Mouse (Mus musculus): ENCODE measurements around the gene Wdr47. TPM values are rescaled to one million over a fixed set of nuclear protein-coding genes. Genes with fewer than 3 reads are reported as not detected.
"Not testable (repeated sequence)": the region's sequence is repeated elsewhere in the genome, so short reads cannot be mapped to it uniquely, and the experiment has no call there.

Gene Wdr47
- polyA plus RNA-seq (2015; fragmentation: Nextera tagmentation; extraction: Ambion mirVana), result 10.4 and 10.8 TPM in 2 replicates

GRCm38 (mm10) chr3:108590786-108591529 lies at the start of gene Wdr47:
Gene Wdr47, plus strand, starts transcription at chr3:108591279.
- H3K27ac ChIP-seq, result peak within 1 kb of the TSS; percentile 71
- peak; percentile 100 for ATAC-seq (ENCODE audit: borderline replicate concordance, extremely low read depth, low FRiP score, low TSS enrichment)

GRCm38 (mm10) chr3:108542299-108542698 lies 48.8 kb upstream of the Wdr47 start:
- no peak overlapping the region for H3K4me3 ChIP-seq
- ATAC-seq (ENCODE audit: borderline replicate concordance, extremely low read depth, low FRiP score, low TSS enrichment), result no peak

More at GRCm38 (mm10) chr3:108590786-108591529, at the start of gene Wdr47:
- H3K27me3 ChIP-seq, result no peaks in the 10 kb centered on the region
- 4% methylated on average over 44 of the region's 44 CpGs for WGBS
- H3K9me3 ChIP-seq, result no peaks in the 10 kb centered on the region
- H3K4me1 ChIP-seq, result peaks cover 13% of the 10 kb centered on the region
- peak within 1 kb of the TSS; percentile 71 for H3K9ac ChIP-seq
- H3K4me3 ChIP-seq, result peak within 1 kb of the TSS; percentile 99
- H3K36me3 ChIP-seq, result no peaks in the 10 kb centered on the region
- peak within 1 kb of the TSS; percentile 100 for H3K4me2 ChIP-seq

GRCm38 (mm10) chr3:108554111-108554561 lies 36.9 kb upstream of the Wdr47 start:
- H3K27ac ChIP-seq, result peak overlapping the region; percentile 77
- no peaks in the 10 kb centered on the region for H3K27me3 ChIP-seq
- peak overlapping the region; percentile 91 for H3K9ac ChIP-seq
- H3K4me3 ChIP-seq, result peak overlapping the region; percentile 71
- peak; percentile 72 for ATAC-seq (ENCODE audit: borderline replicate concordance, extremely low read depth, low FRiP score, low TSS enrichment)
- under 1% methylated on average over 42 of the region's 42 CpGs for WGBS
- H3K4me2 ChIP-seq, result peak overlapping the region; percentile 83
- H3K4me1 ChIP-seq, result peaks cover 4% of the 10 kb centered on the region; the same call in 1 of the 2 replicates
- no peaks in the 10 kb centered on the region for H3K9me3 ChIP-seq
- H3K36me3 ChIP-seq, result peaks cover 21% of the 10 kb centered on the region

More at GRCm38 (mm10) chr3:108542299-108542698, 48.8 kb upstream of the Wdr47 start:
- WGBS, result 78% methylated on average over 11 of the region's 11 CpGs
- Histone ChIP-seq H3K9me3 (no peaks in the 10 kb centered on the region), H3K4me2 (no peak overlapping the region), H3K4me1 (0 out of 2 replicates have a peak, but pooled peaks cover 5% of the 10 kb centered on the region), H3K27ac (no peak overlapping the region), H3K27me3 (no peaks in the 10 kb centered on the region), H3K36me3 (no peaks in the 10 kb centered on the region), H3K9ac (no peak overlapping the region)

GRCm38 (mm10) chr3:108554587-108555312 lies 36.3 kb upstream of the Wdr47 start:
- Histone ChIP-seq H3K36me3 (peaks cover 26% of the 10 kb centered on the region), H3K9ac (peak overlapping the region; percentile 91), H3K27ac (peak overlapping the region; percentile 77), H3K4me3 (peak overlapping the region; percentile 71), H3K4me2 (peak overlapping the region; percentile 83), H3K9me3 (no peaks in the 10 kb centered on the region), H3K4me1 (peaks cover 4% of the 10 kb centered on the region; the same call in 1 of the 2 replicates), H3K27me3 (no peaks in the 10 kb centered on the region)
- 18% methylated on average over 21 of the region's 22 CpGs for WGBS
- peak; percentile 94 for ATAC-seq (ENCODE audit: borderline replicate concordance, extremely low read depth, low FRiP score, low TSS enrichment)

GRCm38 (mm10) chr3:108557888-108558287 lies 33.2 kb upstream of the Wdr47 start:
- no peak overlapping the region for H3K4me2 ChIP-seq
- H3K9ac ChIP-seq, result no peak overlapping the region
- no peaks in the 10 kb centered on the region for H3K9me3 ChIP-seq
- WGBS, result 81% methylated on average over 4 of the region's 4 CpGs
- no peak for ATAC-seq (ENCODE audit: borderline replicate concordance, extremely low read depth, low FRiP score, low TSS enrichment)
- H3K27me3 ChIP-seq, result no peaks in the 10 kb centered on the region
- H3K4me3 ChIP-seq, result no peak overlapping the region
- peaks cover 31% of the 10 kb centered on the region for H3K36me3 ChIP-seq
- H3K4me1 ChIP-seq, result peaks cover 22% of the 10 kb centered on the region
- H3K27ac ChIP-seq, result no peak overlapping the region

- Histone ChIP-seq H3K27ac (peak within 1 kb of the TSS; percentile 94), H3K4me1 (peaks cover 21% of the 10 kb centered on the region), H3K4me2 (peak within 1 kb of the TSS; percentile 80), H3K36me3 (peaks cover 25% of the 10 kb centered on the region), H3K27me3 (no peaks in the 10 kb centered on the region), H3K9me3 (no peaks in the 10 kb centered on the region), H3K4me3 (peak within 1 kb of the TSS; percentile 85), H3K9ac (peak within 1 kb of the TSS; percentile 82)
- ATAC-seq (ENCODE audit: borderline replicate concordance, extremely low read depth, low FRiP score, low TSS enrichment), result peak; percentile 97
- WGBS, result under 1% methylated on average over 45 of the region's 45 CpGs
Measured at GRCm38 (mm10) chr3:108562133-108562730, 28.8 kb upstream of the Wdr47 start, which contains the start of gene Tmem167b. Gene Tmem167b, minus strand, starts transcription at chr3:108562466.

- WGBS, result 5% methylated on average over 15 of the region's 15 CpGs
- H3K9ac ChIP-seq, result peak overlapping the region; percentile 40
- peak; percentile 66 for ATAC-seq (ENCODE audit: borderline replicate concordance, extremely low read depth, low FRiP score, low TSS enrichment)
- H3K4me1 ChIP-seq, result peaks cover 21% of the 10 kb centered on the region
- H3K4me3 ChIP-seq, result peak overlapping the region; percentile 85
- peak overlapping the region; percentile 94 for H3K27ac ChIP-seq
- no peaks in the 10 kb centered on the region for H3K9me3 ChIP-seq
- H3K4me2 ChIP-seq, result peak overlapping the region; percentile 80
- peaks cover 21% of the 10 kb centered on the region for H3K36me3 ChIP-seq
- no peaks in the 10 kb centered on the region for H3K27me3 ChIP-seq
Measured at GRCm38 (mm10) chr3:108562777-108563271, 28.3 kb upstream of the Wdr47 start.

- Histone ChIP-seq H3K4me1 (peaks cover 21% of the 10 kb centered on the region), H3K27me3 (no peaks in the 10 kb centered on the region), H3K27ac (peak overlapping the region; percentile 94), H3K36me3 (peaks cover 16% of the 10 kb centered on the region), H3K9ac (peak overlapping the region; percentile 40), H3K9me3 (no peaks in the 10 kb centered on the region), H3K4me2 (peak overlapping the region; percentile 80), H3K4me3 (peak overlapping the region; percentile 85)
- peak; percentile 21; the same call in 1 of the 2 replicates for ATAC-seq (ENCODE audit: borderline replicate concordance, extremely low read depth, low FRiP score, low TSS enrichment)
- WGBS, result 5% methylated on average over 4 of the region's 4 CpGs
Measured at GRCm38 (mm10) chr3:108563309-108563708, 27.8 kb upstream of the Wdr47 start.

- Histone ChIP-seq H3K4me2 (no peak overlapping the region), H3K27ac (no peak overlapping the region), H3K27me3 (no peaks in the 10 kb centered on the region; the same call in 1 of the 2 replicates), H3K4me3 (no peak overlapping the region), H3K4me1 (peaks cover 9% of the 10 kb centered on the region), H3K36me3 (no peaks in the 10 kb centered on the region), H3K9me3 (no peaks in the 10 kb centered on the region), H3K9ac (no peak overlapping the region)
- 57% methylated on average over 15 of the region's 15 CpGs for WGBS
- no peak for ATAC-seq (ENCODE audit: borderline replicate concordance, extremely low read depth, low FRiP score, low TSS enrichment)
Measured at GRCm38 (mm10) chr3:108567990-108568877, 22.8 kb upstream of the Wdr47 start.

- not testable (repeated sequence) for H3K36me3 ChIP-seq; H3K4me1 ChIP-seq; H3K27me3 ChIP-seq; H3K9me3 ChIP-seq; H3K27ac ChIP-seq; ATAC-seq (ENCODE audit: borderline replicate concordance, extremely low read depth, low FRiP score, low TSS enrichment); H3K4me2 ChIP-seq; H3K9ac ChIP-seq; H3K4me3 ChIP-seq
- 47% methylated on average over 3 of the region's 3 CpGs for WGBS
Measured at GRCm38 (mm10) chr3:108569636-108570035, 21.4 kb upstream of the Wdr47 start.

All from lung, embryonic 15.5 days (tissue).